Mouse (Mus musculus): Measurements from ENCODE around the gene Ccdc110.
A peak's percentile ranks its signal among the peaks of the same experiment; 100 is the strongest.

Ccdc110 gene

DNA sequence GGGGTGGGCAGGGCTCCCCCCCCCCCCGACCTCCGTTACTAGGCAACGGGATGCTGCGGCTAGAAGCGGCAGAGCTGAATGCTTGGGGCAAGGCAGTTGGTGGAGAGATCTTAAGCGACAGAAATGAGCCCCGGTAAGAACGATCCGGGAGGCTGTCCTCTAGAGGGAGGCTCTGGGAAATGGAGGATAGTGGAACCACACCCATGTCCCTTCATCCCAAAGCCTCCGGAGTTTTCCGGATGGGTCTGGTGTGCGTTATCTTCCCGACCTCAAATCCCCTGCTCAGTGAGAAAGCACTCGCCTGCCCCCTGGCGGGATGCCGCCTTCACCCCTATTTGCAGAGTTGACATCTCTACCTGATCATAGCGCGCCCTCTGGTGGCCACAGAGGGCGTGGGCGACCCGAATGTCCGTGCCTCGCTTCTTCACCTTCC, at the start of gene Ccdc110:
Gene Ccdc110, plus strand, starts transcription at position 38 of the 433 bp plus-strand sequence.
- DNase-seq (ENCODE audit: low spot score) = peak; percentile 98

DNA sequence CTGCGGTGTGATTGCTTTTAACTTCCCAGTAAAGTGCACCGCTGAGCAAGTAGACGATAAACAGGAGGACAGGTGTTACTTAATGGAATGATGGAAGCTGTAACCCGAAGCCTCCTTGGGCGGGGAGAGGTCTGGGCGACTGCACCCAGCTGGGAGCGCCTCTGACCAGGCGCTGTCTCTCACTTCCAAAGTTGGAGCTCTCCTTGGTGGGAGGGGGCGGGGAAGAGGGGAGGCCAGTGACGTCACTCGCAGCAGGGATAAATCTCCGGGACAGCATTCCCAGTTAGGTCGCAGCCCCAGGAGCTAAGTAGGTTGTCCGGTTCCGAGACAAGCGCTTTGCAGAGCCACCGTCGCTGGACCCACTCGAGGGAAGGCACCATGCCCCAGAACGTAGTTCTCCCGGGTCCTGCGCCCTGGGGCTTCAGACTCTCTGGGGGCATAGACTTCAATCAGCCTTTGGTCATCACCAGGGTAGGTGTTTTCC, 49.2 kb upstream of the Ccdc110 start, which contains the start of gene Pdlim3:
Gene Pdlim3, plus strand, starts transcription at position 260 of the 484 bp plus-strand sequence.
- no peak for DNase-seq (ENCODE audit: low spot score)

DNA sequence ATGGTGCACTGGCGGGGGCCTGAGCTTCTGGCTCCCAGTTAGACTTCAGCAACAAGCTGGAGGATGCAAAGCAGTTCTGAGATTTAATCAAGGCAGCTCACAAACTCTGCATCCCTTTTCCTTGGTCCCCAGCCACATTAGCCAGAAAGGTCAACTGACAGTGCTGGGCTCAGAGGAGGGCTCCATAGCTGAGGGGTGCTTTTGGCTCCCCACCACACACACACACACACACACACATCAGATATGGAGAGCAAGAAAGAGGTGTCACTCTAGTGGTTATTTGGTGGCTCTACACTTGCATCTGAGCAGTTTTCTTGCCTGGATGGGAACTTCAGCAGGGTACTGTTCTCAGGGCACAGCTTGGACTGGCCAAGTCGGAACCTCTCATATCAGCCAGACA, 48.6 kb upstream of the Ccdc110 start:
- DNase-seq (ENCODE audit: low spot score) = no peak

DNA sequence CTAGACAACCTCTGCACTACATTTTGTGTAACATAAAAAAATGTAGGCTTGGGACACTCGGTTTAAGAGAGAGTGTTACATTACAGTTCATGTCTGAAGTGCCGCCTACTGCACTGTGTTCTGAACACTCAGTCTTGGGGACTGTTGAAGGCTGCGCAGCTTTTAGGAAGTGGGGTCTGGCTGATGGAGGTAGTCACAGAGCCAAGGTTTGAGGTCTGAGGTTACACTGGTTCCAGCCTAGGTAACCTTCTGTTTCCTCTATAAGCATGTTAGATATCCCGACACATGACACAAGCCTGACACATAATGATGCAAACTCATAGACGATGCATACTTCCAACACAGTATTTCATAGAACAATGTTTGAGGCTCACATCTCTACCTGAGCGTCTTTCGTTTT, 44.7 kb upstream of the Ccdc110 start:
- no peak for DNase-seq (ENCODE audit: low spot score)

DNA sequence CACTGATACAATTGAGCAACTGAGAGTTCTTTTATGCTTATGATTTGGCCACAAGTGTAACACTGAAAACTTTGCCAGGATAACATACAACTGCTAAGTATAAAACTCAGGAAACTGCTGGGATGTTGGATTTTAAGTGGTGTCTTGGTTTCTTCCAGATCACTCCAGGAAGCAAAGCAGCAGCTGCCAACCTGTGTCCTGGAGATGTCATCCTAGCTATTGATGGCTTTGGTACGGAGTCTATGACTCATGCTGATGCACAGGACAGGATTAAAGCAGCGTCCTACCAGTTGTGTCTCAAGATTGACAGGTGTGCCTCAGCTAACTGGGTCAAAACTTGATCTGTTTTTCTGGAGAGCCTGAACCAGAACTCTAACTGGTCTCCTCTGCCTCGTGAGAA, 37.8 kb upstream of the Ccdc110 start:
- DNase-seq (ENCODE audit: low spot score) = no peak

DNA sequence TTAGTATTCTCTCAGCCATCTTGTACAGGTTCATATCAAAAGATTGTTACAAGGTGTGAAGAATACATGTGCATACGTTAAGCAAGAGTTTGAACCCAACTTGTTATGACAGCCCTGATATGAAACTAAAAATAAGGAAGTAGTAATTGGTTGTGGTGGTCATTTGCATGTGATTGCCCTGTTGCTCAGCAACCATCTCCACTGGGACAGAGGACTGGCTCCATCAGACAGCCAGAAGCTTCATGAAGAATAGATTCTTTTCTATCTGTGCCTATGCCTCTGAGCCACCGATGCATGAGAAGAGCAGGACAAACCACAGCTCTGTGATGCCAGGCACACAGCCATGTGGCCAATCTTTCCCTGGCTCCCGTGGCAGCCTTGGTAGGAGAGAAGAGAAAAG, 34.6 kb upstream of the Ccdc110 start:
- DNase-seq (ENCODE audit: low spot score) = no peak

DNA sequence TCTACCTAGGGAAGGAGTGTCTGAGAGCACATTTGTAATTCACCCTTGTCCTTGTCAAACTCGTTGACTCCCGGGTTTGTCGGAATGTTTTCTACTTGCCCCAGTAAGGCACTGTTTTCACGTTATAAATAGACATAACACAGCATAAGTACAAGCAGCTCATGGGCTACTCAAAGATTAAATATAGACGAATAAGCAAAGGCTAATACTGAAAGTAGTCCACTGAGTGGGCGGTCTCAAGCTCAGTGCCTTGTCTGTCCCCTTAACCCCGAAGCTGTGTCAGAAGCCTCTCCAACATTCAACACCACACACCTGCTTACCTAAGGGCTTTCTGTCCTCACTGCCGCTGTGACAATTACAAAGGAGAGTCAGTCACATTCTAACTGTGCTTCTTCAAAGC, 32.8 kb upstream of the Ccdc110 start:
- no peak for DNase-seq (ENCODE audit: low spot score)

DNA sequence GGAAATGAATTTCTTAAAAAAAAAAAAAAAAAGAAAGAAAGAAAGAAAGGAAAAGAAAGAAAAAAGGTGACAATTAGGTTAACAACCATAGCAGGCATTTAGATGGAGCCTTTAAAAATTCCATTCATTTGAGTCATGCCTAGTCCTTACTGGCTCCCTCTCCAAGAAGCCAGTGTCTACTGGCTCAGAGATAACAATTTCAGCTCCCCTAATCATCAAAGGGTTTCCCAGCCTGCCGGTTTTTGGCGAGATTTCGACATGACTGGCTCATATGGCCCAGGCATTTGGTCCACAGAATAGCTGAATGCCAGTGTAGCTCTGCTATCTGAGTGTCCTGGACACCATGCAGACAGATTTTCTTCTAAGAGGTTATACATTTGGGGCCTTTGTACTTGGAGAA, 30.8 kb upstream of the Ccdc110 start:
- DNase-seq (ENCODE audit: low spot score) = no peak

DNA sequence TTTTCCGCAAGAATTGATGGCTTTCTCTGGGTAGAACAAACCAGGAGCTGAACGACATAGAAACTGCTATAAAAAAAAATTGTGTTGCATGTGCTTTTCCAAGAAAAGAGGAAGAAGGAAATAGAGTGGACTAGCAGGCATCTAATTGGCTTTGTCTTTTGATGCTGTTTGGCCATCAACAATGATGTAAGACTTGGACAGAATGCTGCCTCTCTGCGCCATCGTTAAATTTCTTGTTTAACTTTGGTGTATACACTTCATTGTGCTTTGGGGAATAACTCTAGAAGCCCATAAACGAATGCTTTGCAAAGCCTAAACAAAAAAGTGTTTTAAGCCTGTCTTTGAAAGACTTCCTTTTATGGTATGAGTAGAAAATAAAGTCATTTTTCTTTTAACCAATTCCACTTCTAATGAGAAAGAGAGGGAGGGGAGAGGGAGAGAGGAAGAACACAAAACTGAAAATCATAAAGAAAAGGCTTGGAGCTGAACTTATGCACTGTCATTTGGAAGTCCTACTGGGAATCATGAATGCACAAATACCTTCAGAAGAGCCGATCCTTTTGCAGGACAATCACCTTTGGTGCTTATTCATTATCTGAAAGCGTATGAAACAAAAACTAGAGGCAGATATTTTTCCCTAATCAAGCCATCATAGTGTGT, 28.7 kb upstream of the Ccdc110 start:
- no peak for DNase-seq (ENCODE audit: low spot score)

DNA sequence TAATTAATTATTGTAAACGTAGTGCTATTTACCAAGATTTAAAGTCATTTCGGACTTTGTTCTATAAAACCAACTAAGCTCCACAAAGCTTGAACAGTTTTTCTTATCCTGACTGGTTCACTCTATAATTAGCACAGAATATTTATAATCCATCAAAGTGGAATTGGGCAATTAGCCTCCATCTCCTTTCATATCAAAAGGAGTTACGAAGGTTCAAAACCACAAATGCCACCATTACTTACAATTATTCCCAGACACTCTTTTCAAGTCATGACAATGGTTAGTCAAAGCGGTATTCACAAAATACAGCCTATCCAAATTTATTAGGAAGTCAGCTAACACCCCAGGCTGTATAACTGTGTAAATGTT, 28.2 kb upstream of the Ccdc110 start:
- DNase-seq (ENCODE audit: low spot score) = no peak

DNA sequence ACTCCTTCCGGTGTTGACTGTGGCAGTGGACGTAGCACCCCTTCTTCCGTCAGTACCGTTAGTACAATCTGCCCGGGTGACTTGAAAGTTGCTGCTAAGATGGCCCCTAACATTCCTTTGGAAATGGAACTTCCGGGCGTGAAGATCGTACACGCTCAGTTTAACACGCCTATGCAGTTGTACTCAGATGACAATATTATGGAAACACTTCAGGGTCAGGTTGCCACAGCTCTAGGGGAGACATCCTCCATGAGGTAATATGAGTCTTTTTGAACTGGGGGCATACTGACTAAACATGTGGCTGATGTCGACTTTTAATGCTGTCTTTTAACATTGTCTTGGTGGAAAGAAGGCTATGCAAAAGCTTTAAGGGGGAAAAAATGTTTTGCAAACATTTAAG, 20.7 kb upstream of the Ccdc110 start:
- DNase-seq (ENCODE audit: low spot score) = no peak

DNA sequence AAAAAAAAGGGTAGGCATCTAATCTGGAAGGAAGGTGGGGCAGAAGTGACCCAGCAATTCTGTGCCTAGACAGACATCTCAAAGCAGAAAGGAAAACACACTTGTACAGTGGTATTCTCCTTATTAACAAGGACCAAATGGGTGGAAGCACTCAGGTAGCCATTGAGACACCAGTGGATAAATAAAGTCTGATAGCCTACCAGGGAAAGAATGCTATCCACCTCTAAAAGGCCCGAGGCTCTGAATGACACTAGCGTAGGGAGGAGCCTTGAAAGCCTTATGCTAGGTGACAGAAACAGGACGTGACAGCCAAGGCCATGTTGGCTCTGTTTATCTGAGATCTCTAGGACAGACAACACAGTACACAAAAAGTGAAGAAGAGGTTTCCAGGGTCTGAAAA, 17.9 kb upstream of the Ccdc110 start:
- no peak for DNase-seq (ENCODE audit: low spot score)

DNA sequence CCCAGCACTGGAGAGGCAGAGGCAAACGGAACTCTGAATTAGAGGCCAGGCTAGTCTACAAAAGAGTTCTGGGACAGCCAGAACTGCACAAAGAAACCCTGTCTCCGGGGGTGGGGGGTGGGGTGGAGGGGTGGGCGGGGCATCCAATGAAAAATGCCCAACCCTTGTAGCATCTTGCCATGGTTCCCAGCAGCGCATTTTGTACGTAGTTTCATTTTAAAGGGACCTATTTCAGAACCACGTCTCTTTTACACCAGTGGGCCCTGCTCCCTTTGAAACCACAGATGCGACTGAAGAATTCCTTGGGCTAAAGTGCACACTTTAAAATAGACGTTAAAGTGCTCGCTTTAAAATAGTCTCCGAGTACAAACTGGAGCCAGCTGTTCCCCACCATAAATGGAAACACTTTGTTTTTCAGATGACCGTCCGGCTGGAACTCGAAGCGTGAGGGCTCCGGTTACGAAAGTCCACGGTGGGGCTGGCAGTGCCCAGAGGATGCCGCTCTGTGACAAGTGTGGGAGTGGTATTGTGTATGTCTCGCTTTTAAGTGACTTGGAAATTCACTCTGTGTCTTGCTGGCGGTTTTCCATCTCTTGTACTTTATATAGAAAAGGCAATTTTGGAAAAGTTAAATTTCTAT, 17.3 kb upstream of the Ccdc110 start:
- no peak for DNase-seq (ENCODE audit: low spot score)

DNA sequence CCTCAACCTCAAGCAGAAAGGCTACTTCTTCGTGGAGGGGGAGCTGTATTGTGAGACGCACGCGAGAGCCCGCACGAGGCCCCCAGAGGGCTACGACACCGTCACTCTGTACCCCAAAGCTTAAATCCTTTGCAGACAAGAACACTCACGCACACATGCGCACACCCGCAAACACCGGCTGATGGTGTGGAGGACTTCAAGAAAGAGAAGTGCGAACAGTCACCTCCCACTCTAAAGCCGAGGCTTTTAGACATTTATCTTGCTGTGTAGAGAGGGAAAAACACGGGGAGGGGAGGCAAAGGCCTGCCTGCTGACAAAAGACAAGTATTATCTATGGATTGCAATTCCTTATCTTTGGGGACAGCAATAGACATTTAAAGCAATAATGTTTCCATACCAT, 15.5 kb upstream of the Ccdc110 start:
- DNase-seq (ENCODE audit: low spot score) = no peak

DNA sequence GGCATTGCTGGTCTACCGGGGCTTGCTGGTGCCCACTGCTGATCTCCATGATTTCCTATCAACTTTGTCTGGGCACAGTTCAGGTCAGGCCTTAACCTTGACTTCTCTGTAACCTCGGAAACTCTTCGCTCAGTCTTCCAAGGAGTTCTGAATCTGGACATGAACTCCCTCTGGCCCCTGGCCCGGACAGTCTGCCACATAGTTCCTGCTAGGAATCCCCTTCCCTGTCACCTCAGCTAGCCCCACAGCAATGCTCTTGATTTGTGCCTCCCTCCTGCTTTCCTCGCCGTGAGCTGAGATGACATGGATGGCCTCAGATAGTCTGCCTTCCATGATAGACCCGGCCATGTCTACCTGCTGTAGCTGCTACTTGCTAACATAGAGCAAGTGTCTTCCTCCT, 14.0 kb upstream of the Ccdc110 start:
- DNase-seq (ENCODE audit: low spot score) = no peak

DNA sequence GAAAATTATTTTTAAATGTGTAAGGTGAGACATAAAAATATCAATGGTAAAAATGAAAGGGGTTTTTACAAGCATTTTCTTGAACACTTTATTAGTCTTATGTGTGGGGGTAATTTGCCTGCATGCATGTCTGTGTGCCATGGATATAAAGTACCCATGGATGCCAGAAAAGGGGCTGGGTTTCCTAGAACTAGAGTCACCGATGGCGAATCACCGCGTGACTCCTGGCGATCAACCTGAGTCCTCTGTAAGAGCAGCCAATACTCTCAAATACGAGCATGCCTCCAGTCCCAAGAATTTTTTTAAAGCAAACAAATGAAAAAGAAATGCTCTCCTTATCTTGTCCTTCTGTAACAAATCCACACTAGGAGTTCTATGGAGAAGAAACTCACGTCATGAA, 12.3 kb upstream of the Ccdc110 start:
- no peak for DNase-seq (ENCODE audit: low spot score)

DNA sequence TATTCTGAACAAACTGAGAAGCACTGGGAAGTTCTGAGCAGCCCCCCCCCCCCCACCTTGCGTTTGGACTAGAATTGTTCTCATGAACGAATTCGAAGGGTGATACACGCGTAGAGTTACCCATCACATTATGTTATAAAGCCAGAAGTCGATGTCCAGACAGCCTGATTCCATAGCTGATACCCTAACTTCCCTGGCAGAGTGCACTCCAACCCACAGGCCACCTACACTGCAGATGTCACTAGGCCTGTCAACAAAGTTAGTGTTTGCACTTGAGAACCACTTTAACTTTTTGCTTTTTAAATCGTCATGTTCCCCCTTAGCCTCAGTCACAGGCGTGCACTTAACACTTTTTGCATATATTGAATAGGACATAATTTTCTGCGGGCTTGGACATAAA, 2.6 kb downstream of the Ccdc110 start:
- no peak for DNase-seq (ENCODE audit: low spot score)

DNA sequence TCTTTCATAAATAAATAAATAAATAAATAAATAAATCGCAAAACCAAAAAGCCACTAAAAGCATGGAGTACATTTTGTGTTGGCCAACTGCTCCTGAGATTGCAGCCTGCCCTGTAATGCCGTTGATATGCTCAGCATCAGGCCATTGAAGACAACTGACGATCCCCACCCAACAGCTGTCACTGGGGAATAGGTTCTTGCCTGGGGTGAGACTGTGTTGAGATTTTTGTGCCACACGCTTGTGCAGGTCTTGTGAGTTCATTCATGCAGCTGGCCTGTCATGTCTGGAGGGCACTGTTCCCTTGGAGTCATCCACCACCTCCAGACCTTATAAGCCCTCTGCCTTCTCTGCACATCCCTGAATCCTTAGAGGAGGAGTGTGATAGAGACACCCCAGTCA, 11.9 kb downstream of the Ccdc110 start:
- DNase-seq (ENCODE audit: low spot score) = no peak

DNA sequence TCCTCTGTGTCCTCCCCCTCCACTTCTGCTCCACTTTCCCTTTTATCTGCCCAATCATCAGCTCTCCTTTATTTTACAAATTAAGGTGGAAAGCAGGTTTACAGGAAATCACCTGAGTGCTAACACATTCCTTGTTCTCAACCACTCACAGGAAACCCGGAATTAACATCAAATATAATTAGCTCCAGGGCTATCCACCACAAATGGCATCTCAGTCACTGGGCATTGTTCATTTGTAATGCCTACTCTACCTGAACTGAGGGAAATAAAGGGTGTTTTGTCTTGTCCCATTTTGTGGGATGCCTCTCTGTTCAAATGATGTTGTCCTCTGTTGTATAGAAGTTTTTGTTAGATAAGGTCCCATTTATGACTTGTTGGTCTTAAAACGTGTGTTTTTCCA, 16.2 kb downstream of the Ccdc110 start:
- DNase-seq (ENCODE audit: low spot score) = no peak

DNA sequence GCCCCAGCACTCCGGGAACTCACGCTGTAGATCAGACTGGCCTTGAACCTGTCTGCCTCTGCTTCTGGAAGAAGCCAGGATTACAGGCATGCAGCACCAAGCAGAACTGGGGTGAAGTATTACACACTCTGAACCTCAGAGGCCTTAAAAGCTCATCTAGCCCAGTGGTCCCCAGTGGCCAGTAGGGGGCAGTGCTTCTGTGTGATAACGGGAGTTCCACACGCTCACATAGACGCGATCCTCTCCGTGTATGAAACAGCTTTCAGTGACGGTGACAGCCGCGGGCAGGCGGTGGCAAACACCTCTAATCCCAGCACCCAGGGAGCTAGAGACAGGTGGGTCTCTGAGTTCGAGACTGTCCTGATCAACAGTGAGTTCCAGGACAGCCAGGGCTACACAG, 36.5 kb downstream of the Ccdc110 start:
- DNase-seq (ENCODE audit: low spot score) = no peak

DNA sequence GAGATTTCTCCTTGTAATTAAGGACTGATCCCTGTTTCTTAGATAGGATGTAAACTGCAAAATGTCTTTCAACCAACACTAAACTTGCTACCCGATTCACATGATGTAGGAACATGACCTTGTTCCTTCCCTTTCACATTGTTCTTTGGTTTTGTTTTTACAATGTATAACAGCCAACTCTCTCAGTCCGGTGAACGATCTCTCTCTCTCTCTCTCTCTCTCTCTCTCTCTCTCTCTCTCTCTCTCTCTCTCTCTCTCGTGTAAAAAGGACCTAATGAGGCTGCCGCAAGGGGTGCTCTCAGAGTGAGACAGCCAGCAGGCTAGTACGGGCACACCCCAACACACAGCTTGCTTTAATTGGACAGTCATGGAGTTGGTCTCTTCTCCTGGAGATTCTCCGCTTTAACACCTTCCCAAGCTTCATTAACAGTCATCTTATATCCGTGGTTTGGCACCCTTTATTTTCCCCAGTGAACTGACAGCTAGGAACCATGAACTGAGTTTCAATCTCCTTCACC, 39.6 kb downstream of the Ccdc110 start:
- no peak for DNase-seq (ENCODE audit: low spot score)

DNA sequence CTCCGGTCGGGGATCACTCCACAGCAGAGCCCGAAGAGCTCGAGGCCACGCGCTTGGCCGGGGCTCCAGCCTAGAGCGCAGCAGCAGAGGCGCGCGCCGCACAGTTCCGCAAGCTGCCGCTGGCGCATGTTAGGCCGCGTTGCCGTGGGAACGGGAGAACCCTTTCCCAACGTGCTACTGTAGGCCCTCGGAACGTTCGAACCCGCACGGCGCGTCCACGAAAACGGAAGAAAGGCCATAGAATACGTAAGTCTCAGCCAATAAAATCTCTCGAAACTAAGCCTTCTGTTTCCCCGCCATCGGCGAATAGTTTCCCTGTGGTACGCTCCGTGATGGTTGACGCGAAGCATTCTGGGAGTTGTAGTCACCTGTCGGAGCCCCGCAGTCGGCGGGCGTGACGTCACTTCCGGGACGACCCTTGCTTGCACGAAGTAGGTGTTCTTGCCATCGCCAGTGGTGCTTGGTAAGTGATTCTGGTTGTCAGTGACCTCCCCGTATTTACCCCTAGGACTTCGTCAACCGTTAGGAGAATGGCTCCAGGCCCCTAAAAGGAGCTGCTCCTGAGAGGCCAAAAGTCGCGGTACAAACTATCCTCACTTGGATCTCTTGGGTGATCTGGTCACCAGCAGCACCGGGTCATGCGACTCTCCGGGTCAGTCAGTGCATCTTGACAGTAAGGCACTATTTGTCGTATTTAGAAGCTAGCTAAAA, 40.9 kb downstream of the Ccdc110 start, which contains the start of the genes 1700029J07Rik and Ufsp2:
Gene 1700029J07Rik, minus strand, starts transcription at position 127 of the 711 bp plus-strand sequence.
Gene Ufsp2, plus strand, starts transcription at position 403 of the 711 bp plus-strand sequence.
- DNase-seq (ENCODE audit: low spot score) = peak; percentile 95
